Mouse (Mus musculus) kidney, postnatal 0 days (tissue): ENCODE results near the gene Rps28. TPM values are rescaled to one million over a fixed set of nuclear protein-coding genes. Genes with fewer than 3 reads are reported as not detected.
A peak's percentile ranks its signal among the peaks of the same experiment; 100 is the strongest.
"Not testable (repeated sequence)": the region's sequence is repeated elsewhere in the genome, so short reads cannot be mapped to it uniquely, and the experiment has no call there.

Experiments used
- ATAC-seq: fragments of 200-750 bp; cut with Nextera tagmentation; replicated peaks from 2 replicates; pipeline ENCODE4 v1.8.0; 2017; ENCODE audit warnings: low read depth, moderate number of reproducible peaks, moderate TSS enrichment, moderate library complexity; ENCODE audit not compliant: low FRiP score
- DNase-seq: peaks from one replicate; pipeline ENCODE4 v3.0.0-alpha.2; 2016; ENCODE audit warnings: low spot score
- H3K27ac ChIP-seq: fragments of 300-500 bp; sonication (generic); 2 replicates; pipeline ENCODE4 v1.5.1; 2014; ENCODE audit warnings: mild to moderate bottlenecking
- H3K27me3 ChIP-seq: fragments of 300-500 bp; sonication (generic); 2 replicates; pipeline ENCODE4 v1.6.1; 2014; ENCODE audit warnings: low read length, mixed read lengths; ENCODE audit not compliant: insufficient read depth
- H3K36me3 ChIP-seq: fragments of 300-500 bp; sonication (generic); 2 replicates; pipeline ENCODE4 v1.6.1; 2014; ENCODE audit warnings: low read length, mixed read lengths; ENCODE audit not compliant: insufficient read depth
- H3K4me1 ChIP-seq: fragments of 300-500 bp; sonication (generic); replicated peaks from 2 replicates; pipeline ENCODE4 v1.6.1; 2014; ENCODE audit warnings: antibody characterized with exemption, low read length, mixed read lengths; ENCODE audit not compliant: insufficient read depth
- H3K4me2 ChIP-seq: fragments of 300-500 bp; sonication (generic); 2 replicates; pipeline ENCODE4 v1.6.1; 2014; ENCODE audit warnings: mild to moderate bottlenecking, low read length, moderate library complexity, mixed read lengths
- H3K4me3 ChIP-seq: fragments of 300-500 bp; sonication (generic); replicated peaks from 2 replicates; pipeline ENCODE4 v1.5.1; 2014; ENCODE audit warnings: low read depth, low read length
- H3K9ac ChIP-seq: fragments of 300-500 bp; sonication (generic); 2 replicates; pipeline ENCODE4 v1.6.1; 2014; ENCODE audit warnings: low read depth, low read length
- H3K9me3 ChIP-seq: fragments of 300-500 bp; sonication (generic); replicated peaks from 2 replicates; pipeline ENCODE4 v1.6.1; 2016; ENCODE audit warnings: low read length, inconsistent platforms, mixed read lengths
- CTCF ChIP-seq: IDR thresholded peaks from 2 replicates; pipeline ENCODE4 v1.5.1; 2016; ENCODE audit warnings: antibody characterized with exemption, low read depth, mild to moderate bottlenecking, moderate library complexity
- WGBS: fragments of 180-500 bp; shearing (Covaris S2); extraction: QIAGEN DNeasy Blood & Tissue Kit; methylation state at CpG from one replicate; pipeline ENCODE4 v1.1.7; 2014; 5-methylcytosine and 5-hydroxymethylcytosine counted together
- polyA plus RNA-seq: library from polyadenylated mRNA; unstranded; fragments of >200 nt; fragmentation: Nextera tagmentation; extraction: Ambion mirVana; gene quantifications from 2 replicates; pipeline ENCODE4 v1.2.1, GENCODE M21; 2015

The Rps28 gene
- polyA plus RNA-seq, 1 experiment from 2014 or later, result 1,465 TPM

DNA sequence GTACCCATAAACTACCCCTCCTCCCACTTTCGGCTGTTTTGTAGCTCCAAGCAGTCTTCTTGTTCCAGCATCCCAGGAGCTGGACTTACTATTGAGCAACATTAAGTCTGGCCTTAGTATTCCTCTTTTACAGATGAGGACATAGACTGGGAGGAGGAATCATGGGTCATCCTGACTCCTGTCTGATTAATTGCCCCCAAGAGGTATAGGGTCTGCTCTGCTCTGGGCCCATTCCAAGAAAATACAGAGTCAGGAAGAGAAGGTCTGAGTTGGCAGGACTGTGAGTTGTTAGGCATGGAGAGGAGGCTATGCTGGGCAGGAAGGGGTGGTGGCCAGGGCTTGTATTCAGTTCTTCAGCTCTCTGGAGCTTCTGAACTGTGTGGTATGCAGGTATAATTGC is 19.8 kb upstream of the Rps28 start:
- Histone ChIP-seq H3K4me3 (no peak overlapping the region), H3K4me1 (no peaks in the 10 kb centered on the region; the same call in 1 of the 2 replicates), H3K4me2 (peak overlapping the region; percentile 74), H3K9me3 (no peaks in the 10 kb centered on the region), H3K36me3 (peaks cover 6% of the 10 kb centered on the region), H3K9ac (no peak overlapping the region), H3K27ac (no peak overlapping the region), H3K27me3 (no peaks in the 10 kb centered on the region)
- ATAC-seq (no peak), DNase-seq (no peak)
- TF ChIP-seq CTCF, result no peak
- 51% methylated on average over 1 of the region's 1 CpGs for WGBS

DNA sequence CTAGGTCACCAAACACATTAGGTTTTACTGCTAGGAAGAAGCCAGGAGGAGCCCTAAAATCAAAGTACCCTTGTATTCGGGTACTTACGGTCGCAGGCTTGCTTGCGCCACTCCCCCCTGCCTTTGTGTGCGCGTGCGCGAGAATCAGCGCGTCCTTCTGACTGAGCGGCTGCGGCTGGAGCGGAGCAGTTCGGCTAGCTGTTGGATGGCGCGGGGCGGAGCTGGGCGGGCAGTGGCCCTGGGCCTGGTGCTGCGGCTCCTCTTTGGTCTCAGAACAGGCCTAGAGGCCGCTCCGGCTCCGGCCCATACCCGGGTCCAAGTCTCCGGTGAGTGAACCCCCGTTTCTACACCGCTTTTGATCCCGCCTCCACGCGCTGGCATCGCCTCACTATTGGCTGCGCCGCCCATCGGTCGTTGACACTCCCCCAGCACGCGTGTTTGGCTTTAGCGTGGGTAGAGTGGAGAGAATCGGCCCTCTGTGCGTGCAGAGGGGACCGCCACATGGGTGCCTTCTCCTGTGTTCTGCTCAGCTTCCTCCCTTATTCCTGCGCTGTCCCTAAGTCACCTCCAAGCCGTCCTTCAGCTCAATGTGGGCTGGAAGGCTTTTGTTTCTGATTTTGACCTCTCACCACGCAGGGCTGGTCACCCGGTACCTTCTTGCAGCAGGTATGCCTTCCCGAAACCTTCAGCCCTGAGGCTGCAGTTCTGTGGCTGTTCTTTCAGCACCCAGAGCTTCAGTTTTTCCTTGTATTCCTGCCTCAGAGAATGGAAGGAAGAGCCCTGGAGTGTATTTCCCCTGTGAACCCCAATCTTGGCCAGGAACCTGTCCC is 18.8 kb upstream of the Rps28 start, which contains the start of gene Cd320:
Gene Cd320 (plus strand): TSS at position 126 of the 830 bp plus-strand sequence.
- under 1% methylated on average over 45 of the region's 45 CpGs for WGBS
- TF ChIP-seq CTCF, result peak; percentile 31
- H3K27ac ChIP-seq, result peak within 1 kb of the TSS; percentile 80
- peak within 1 kb of the TSS; percentile 73 for H3K9ac ChIP-seq
- H3K4me1 ChIP-seq, result no peaks in the 10 kb centered on the region; the same call in 1 of the 2 replicates
- peak; percentile 87 for ATAC-seq
- DNase-seq, result peak; percentile 95
- peaks cover 3% of the 10 kb centered on the region for H3K36me3 ChIP-seq
- H3K4me3 ChIP-seq, result peak within 1 kb of the TSS; percentile 91
- H3K4me2 ChIP-seq, result peak within 1 kb of the TSS; percentile 74
- no peaks in the 10 kb centered on the region for H3K9me3 ChIP-seq
- no peaks in the 10 kb centered on the region for H3K27me3 ChIP-seq

DNA sequence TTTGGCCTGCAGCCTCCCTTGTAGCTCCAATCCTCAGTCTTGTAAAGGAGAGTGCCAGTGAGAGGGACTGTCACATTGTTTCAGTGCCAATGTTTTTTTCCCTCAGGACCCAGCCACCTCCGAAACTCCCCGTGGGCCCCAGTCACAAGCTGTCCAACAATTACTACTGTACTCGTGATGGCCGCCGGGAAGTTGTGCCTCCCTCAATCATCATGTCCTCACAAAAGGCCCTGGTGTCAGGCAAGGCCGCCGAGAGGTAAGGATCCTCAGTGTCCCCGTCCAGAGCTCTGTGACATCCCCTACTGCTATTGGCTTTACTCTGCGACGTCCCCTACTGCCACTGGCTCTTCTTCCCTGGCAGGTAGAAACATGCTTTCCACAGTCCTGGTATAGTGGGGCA is 5.2 kb upstream of the Rps28 start:
- Histone ChIP-seq H3K4me2 (no peak overlapping the region), H3K9me3 (no peaks in the 10 kb centered on the region), H3K27me3 (no peaks in the 10 kb centered on the region), H3K4me3 (no peak overlapping the region), H3K9ac (no peak overlapping the region), H3K27ac (no peak overlapping the region), H3K36me3 (peaks cover 38% of the 10 kb centered on the region), H3K4me1 (peaks cover 14% of the 10 kb centered on the region; the same call in 1 of the 2 replicates)
- TF ChIP-seq CTCF, result no peak
- no peak for ATAC-seq
- DNase-seq, result no peak
- 92% methylated on average over 10 of the region's 10 CpGs for WGBS

DNA sequence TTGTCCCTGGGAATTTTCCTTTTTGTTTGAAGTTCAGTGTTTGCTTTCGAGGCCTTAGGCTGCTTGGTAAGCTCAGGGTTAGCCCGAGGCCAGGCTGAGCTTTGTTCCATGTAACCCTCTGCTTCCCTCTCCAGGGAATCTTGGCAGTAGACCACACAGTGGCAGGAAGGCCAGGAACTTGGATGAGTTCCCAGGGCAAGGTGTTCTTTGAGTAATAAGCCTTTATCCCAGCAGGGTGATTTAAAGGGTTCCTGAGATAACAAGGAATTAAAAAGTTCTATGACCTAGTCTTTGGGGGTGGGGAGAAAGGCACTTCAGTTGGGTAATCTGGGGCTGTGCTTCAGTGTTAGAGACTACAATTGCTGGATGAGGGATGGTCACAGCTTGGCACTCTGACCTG is 4.5 kb upstream of the Rps28 start:
- Histone ChIP-seq H3K27ac (peak overlapping the region; percentile 25; the same call in 1 of the 2 replicates), H3K4me1 (peaks cover 14% of the 10 kb centered on the region; the same call in 1 of the 2 replicates), H3K36me3 (peaks cover 31% of the 10 kb centered on the region), H3K4me2 (no peak overlapping the region), H3K9me3 (no peaks in the 10 kb centered on the region), H3K4me3 (no peak overlapping the region), H3K9ac (no peak overlapping the region), H3K27me3 (no peaks in the 10 kb centered on the region)
- no peak for ATAC-seq
- peak; percentile 60 for DNase-seq
- no peak for TF ChIP-seq CTCF
- WGBS, result 49% methylated on average over 2 of the region's 2 CpGs

DNA sequence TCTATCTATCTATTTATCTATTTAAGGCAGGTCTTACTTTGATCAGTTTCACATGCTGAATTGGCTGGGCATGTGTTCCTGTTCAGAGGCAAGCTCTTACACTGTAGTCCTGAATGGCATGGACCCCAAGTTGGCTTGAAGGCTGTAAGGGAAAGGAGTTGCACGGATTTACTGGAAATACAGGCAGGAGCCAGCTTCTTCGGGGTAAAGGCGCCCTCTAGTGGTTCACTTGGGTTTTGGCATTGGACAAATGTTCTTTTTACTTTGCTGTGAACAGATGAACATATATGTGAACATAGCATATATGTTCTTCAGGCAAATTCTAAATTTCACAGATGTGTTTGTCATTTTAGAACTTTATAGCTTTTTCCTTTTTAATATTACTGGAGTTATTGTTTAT is 2.5 kb upstream of the Rps28 start:
- Histone ChIP-seq H3K9ac (no peak overlapping the region), H3K4me3 (no peak overlapping the region), H3K4me1 (peaks cover 22% of the 10 kb centered on the region), H3K36me3 (peaks cover 16% of the 10 kb centered on the region), H3K9me3 (no peaks in the 10 kb centered on the region), H3K27me3 (no peaks in the 10 kb centered on the region), H3K27ac (no peak overlapping the region), H3K4me2 (no peak overlapping the region)
- DNase-seq (peak; percentile 92), ATAC-seq (no peak)
- 0% methylated on average over 3 of the region's 3 CpGs for WGBS
- TF ChIP-seq CTCF, result peak; percentile 96

DNA sequence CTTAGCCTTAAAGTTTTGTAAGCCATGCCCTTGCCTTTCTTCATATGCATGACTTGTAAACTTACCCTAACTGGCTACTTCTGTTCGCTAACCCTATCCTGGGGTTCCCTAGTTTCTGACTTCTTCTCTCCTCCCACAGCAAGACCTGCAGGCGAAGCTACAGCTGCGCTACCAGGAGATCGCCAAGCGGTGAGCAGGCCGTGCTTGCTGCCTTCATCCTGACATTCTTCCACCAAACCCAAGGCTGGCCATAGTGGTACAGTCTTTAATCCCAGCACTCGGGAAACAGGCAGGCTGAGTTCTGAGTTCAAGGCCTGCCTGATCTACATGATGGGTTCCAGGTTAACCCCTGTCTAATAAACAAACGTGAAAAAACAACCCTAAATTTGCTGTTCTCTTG is 1.1 kb upstream of the Rps28 start:
- Histone ChIP-seq H3K9me3 (no peaks in the 10 kb centered on the region), H3K9ac (peak overlapping the region; percentile 70; the same call in 1 of the 2 replicates), H3K36me3 (peaks cover 25% of the 10 kb centered on the region), H3K4me1 (peaks cover 22% of the 10 kb centered on the region), H3K4me2 (peak overlapping the region; percentile 74), H3K27me3 (no peaks in the 10 kb centered on the region), H3K4me3 (peak overlapping the region; percentile 59; the same call in 1 of the 2 replicates), H3K27ac (peak overlapping the region; percentile 85; the same call in 1 of the 2 replicates)
- no peak for TF ChIP-seq CTCF
- WGBS, result 79% methylated on average over 8 of the region's 8 CpGs
- ATAC-seq (no peak), DNase-seq (no peak)

DNA sequence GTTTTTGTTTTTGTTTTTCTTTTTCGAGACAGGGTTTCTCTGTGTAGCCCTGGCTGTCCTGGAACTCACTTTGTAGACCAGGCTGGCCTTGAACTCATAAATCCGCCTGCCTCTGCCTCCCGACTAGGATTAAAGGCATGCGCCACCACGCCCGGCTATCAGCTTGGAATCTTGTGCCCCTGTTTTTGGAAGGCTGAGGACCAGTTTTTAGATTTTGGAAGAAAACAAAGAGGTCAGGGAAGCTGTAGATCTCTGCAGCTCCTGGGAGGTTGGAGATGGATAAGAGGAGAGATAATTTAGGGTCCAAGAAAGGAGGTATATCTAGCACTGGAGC is 602 bp upstream of the Rps28 start:
- peak overlapping the region; percentile 70 for H3K9ac ChIP-seq
- H3K4me1 ChIP-seq, result peaks cover 22% of the 10 kb centered on the region
- not testable (repeated sequence) for DNase-seq, ATAC-seq, H3K9me3 ChIP-seq, H3K27me3 ChIP-seq
- peak overlapping the region; percentile 74 for H3K4me2 ChIP-seq
- peak overlapping the region; percentile 59 for H3K4me3 ChIP-seq
- 2% methylated on average over 6 of the region's 6 CpGs for WGBS
- peak overlapping the region; percentile 85 for H3K27ac ChIP-seq
- H3K36me3 ChIP-seq, result peaks cover 23% of the 10 kb centered on the region

DNA sequence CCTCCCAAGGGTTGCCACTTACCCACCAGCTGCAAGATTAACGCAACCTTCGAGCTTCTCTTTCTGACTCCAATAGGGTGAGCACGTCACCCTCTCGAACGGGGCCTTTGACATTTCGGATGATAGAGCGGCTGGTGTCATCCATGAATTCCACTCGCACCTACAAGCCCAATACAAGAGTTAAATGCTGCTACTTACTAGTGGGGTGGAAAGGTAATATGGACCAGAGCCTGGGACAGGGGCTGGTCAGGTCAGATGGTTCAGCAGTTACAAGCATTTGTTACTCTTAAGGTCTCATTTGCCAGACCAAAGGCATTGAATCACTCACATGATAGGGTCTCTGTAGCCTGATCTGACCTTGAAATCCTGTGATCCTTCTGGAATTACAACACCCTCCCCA is 1.2 kb downstream of the Rps28 start:
- peaks cover 18% of the 10 kb centered on the region for H3K4me1 ChIP-seq
- H3K9ac ChIP-seq, result peak overlapping the region; percentile 74
- not testable (repeated sequence) for H3K9me3 ChIP-seq, ATAC-seq, H3K27me3 ChIP-seq, H3K27ac ChIP-seq, DNase-seq
- peak overlapping the region; percentile 59 for H3K4me3 ChIP-seq
- H3K4me2 ChIP-seq, result peak overlapping the region; percentile 89
- H3K36me3 ChIP-seq, result peaks cover 23% of the 10 kb centered on the region
- WGBS, result 74% methylated on average over 8 of the region's 8 CpGs
